Mouse (Mus musculus) small intestine, adult 10 weeks (tissue): ENCODE results near the gene Zfp354c. TPM values are rescaled to one million over a fixed set of nuclear protein-coding genes. Genes with fewer than 3 reads are reported as not detected.

Source experiments
- polyA plus RNA-seq: library from polyadenylated mRNA; stranded (reverse); fragments of 350-450 nt; fragmentation: Illumina TruSeq; extraction: RNeasy Lipid Tissue Mini Kit (QIAGEN cat#74804); gene quantifications from one replicate; pipeline ENCODE4 v1.2.3, GENCODE M21; 2014; ENCODE audit warnings: low replicate concordance

Gene Zfp354c
- 3.0 TPM for polyA plus RNA-seq

GRCm38 (mm10) chr11:50827010-50827953, at the start of gene Zfp354c:
Zfp354c (minus strand) TSS chr11:50827724.

GRCm38 (mm10) chr11:50850177-50850735, 22.7 kb upstream of the Zfp354c start, which contains the start of gene Grm6:
Grm6 (plus strand) TSS chr11:50850685.

GRCm38 (mm10) chr11:50841023-50841735, 13.7 kb upstream of the Zfp354c start, which contains the start of gene Zfp879:
Zfp879 (minus strand) TSS chr11:50841552.

Other genes starting within 250 kb of the Zfp354c start
- 0.59 TPM for gene Adamts2, start 225.6 kb downstream of the Zfp354c start, polyA plus RNA-seq
- gene Zfp879, start 13.8 kb upstream of the Zfp354c start, polyA plus RNA-seq = 0.22 TPM
- not detected for gene Grm6, start 23.0 kb upstream of the Zfp354c start, polyA plus RNA-seq
- 0.48 TPM for gene Zfp454, start 59.9 kb upstream of the Zfp354c start, polyA plus RNA-seq
- gene Zfp2, start 88.4 kb upstream of the Zfp354c start, polyA plus RNA-seq = 7.6 TPM
- 0.89 TPM for gene Zfp354b, start 103.9 kb upstream of the Zfp354c start, polyA plus RNA-seq
- gene 4933414I15Rik, start 116.0 kb upstream of the Zfp354c start, polyA plus RNA-seq = not detected
- gene Prop1, start 126.0 kb upstream of the Zfp354c start, polyA plus RNA-seq = not detected
- gene Olfr1378, start 138.8 kb upstream of the Zfp354c start, polyA plus RNA-seq = not detected
- gene Olfr1377, start 154.2 kb upstream of the Zfp354c start, polyA plus RNA-seq = not detected
- not detected for gene Olfr51, start 175.9 kb upstream of the Zfp354c start, polyA plus RNA-seq
- not detected for gene Olfr54, start 186.5 kb upstream of the Zfp354c start, polyA plus RNA-seq
- not detected for gene Olfr1375, start 220.4 kb upstream of the Zfp354c start, polyA plus RNA-seq
- 14.6 TPM for gene Zfp354a, start 231.5 kb upstream of the Zfp354c start, polyA plus RNA-seq